Mouse (Mus musculus) neural tube, embryonic 15.5 days (tissue): ENCODE measurements around the gene Smco4. TPM values are rescaled to one million over a fixed set of nuclear protein-coding genes. Genes with fewer than 3 reads are reported as not detected.
A peak's percentile ranks its signal among the peaks of the same experiment; 100 is the strongest.

Source experiments
- ATAC-seq: fragments of 200-750 bp; cut with Nextera tagmentation; 2 replicates; pipeline ENCODE4 v1.8.0; 2017; ENCODE audit warnings: mild to moderate bottlenecking, moderate TSS enrichment, moderate library complexity; ENCODE audit not compliant: low FRiP score
- H3K27ac ChIP-seq: fragments of 300-500 bp; sonication (generic); replicated peaks from 2 replicates; pipeline ENCODE4 v1.5.1; 2015; ENCODE audit warnings: mild to moderate bottlenecking, inconsistent platforms
- H3K27me3 ChIP-seq: fragments of 300-500 bp; sonication (generic); replicated peaks from 2 replicates; pipeline ENCODE4 v1.6.1; 2015; ENCODE audit warnings: inconsistent platforms
- H3K36me3 ChIP-seq: fragments of 300-500 bp; sonication (generic); 2 replicates; pipeline ENCODE4 v1.6.1; 2015; ENCODE audit warnings: inconsistent platforms
- H3K4me1 ChIP-seq: fragments of 300-500 bp; sonication (generic); 2 replicates; pipeline ENCODE4 v1.6.1; 2015; ENCODE audit warnings: inconsistent platforms
- H3K4me2 ChIP-seq: fragments of 300-500 bp; sonication (generic); 2 replicates; pipeline ENCODE4 v1.6.1; 2015; ENCODE audit warnings: inconsistent platforms, mild to moderate bottlenecking, moderate library complexity
- H3K4me3 ChIP-seq: fragments of 300-500 bp; sonication (generic); replicated peaks from 2 replicates; pipeline ENCODE4 v1.5.1; 2015; ENCODE audit warnings: mild to moderate bottlenecking, inconsistent platforms
- H3K9ac ChIP-seq: fragments of 300-500 bp; sonication (generic); replicated peaks from 2 replicates; pipeline ENCODE4 v1.6.1; 2015; ENCODE audit warnings: mild to moderate bottlenecking, inconsistent platforms
- H3K9me3 ChIP-seq: fragments of 300-500 bp; sonication (generic); replicated peaks from 2 replicates; pipeline ENCODE4 v1.6.1; 2016; ENCODE audit warnings: inconsistent platforms
- WGBS: fragments of 180-500 bp; shearing (Covaris S2); methylation state at CpG from one replicate; pipeline ENCODE4 v1.1.7; 2015; ENCODE audit warnings: mixed read lengths; 5-methylcytosine and 5-hydroxymethylcytosine counted together
- polyA plus RNA-seq: library from polyadenylated mRNA; unstranded; fragments of >200 nt; fragmentation: Nextera tagmentation; extraction: Ambion mirVana; gene quantifications from 2 replicates; pipeline ENCODE4 v1.2.1, GENCODE M21; 2015

The Smco4 gene
- polyA plus RNA-seq, 1 experiment from 2014 or later = 0.72 TPM

DNA sequence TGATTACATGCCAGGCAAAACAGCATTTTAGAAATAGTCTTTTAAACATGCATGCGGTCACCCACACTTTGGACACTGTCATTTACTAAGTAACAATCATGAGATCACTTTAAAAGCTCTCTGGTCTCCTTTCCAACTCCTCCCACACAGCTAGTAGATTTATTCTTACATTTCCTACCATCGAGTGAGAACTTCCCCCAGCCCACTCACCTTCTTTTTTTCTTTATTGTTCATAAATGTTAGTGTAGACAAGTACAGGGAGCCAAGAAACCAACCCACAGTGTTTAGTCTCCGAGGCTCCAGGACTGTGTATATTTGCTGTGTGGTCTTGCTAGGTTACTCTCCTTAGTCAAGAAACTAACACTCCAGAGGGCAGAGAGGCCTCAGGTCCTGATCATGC, 16.1 kb downstream of the Smco4 start:
- ATAC-seq = no peak
- no peaks in the 10 kb centered on the region for H3K9me3 ChIP-seq
- no peak overlapping the region; the same call in 1 of the 2 replicates for H3K9ac ChIP-seq
- no peak overlapping the region for H3K4me2 ChIP-seq
- WGBS = 88% methylated on average over 3 of the region's 3 CpGs
- H3K4me1 ChIP-seq = peaks cover 20% of the 10 kb centered on the region
- no peak overlapping the region for H3K27ac ChIP-seq
- no peak overlapping the region for H3K4me3 ChIP-seq
- H3K36me3 ChIP-seq = no peaks in the 10 kb centered on the region
- no peaks in the 10 kb centered on the region for H3K27me3 ChIP-seq

DNA sequence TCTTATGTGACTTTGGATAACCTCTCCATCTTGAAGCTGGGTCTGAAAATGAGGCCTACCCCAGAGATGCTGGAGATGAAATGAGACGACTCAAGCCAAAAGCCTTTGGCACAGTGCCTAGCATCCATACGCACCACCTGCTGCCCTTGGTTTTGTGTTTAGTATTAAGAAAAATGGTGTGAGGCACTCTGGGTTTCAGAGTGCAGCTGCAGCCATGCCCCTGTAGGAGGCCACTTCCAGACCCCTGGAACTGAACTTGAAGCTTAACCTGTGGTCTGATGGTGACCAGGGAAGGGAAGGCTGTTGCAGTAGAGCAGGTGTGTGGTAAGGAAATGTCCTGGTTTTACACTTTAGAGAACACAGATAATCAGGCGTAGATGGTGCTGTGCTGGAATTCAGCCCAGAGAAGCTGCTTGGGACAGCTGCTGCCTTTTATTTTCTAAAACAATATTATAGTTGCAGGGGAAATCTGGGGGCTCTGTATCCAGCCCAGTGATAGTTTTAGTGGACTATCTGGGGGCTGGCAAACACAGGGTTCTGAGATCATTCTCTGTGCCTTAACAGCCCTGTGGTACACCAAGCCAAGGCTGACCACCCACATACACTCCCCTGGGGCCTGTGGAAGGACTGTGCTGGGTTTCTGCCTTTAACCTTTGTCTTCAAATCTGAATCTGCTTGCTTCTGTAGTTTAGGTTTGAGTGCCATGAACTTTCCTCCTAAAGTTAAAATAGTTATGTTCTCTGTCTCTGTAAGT, 17.5 kb downstream of the Smco4 start:
- no peak for ATAC-seq
- WGBS = 28% methylated on average over 3 of the region's 3 CpGs
- Histone ChIP-seq H3K4me1 (peaks cover 24% of the 10 kb centered on the region), H3K9me3 (no peaks in the 10 kb centered on the region), H3K9ac (no peak overlapping the region), H3K4me3 (no peak overlapping the region), H3K4me2 (no peak overlapping the region), H3K27ac (0 out of 2 replicates have a peak overlapping the region, but pooled peaks have one; percentile 33), H3K36me3 (no peaks in the 10 kb centered on the region), H3K27me3 (no peaks in the 10 kb centered on the region)

DNA sequence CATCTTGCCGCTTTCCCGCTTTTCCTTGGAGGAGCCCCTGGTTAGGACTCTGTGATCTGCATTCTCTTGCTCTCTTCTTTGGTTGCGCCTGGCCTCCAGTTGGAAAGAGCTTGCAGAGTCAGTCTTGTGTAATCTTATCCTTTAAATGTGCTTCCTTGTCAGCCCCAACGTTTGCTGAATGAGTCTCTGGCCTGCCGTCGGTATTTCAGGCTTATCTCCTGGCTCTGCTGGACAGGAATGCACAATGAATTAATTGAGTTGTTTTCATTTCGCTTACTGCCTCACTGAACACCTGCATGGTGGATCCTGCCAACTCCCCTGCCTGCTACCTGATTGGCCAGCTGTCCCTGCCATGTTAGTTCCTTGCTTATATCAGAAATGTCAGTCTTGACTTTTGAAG, 19.7 kb downstream of the Smco4 start:
- H3K27ac ChIP-seq = no peak overlapping the region
- no peaks in the 10 kb centered on the region for H3K27me3 ChIP-seq
- no peak overlapping the region for H3K4me2 ChIP-seq
- no peak overlapping the region for H3K4me3 ChIP-seq
- H3K9me3 ChIP-seq = no peaks in the 10 kb centered on the region
- peaks cover 28% of the 10 kb centered on the region for H3K4me1 ChIP-seq
- no peaks in the 10 kb centered on the region for H3K36me3 ChIP-seq
- no peak for ATAC-seq
- no peak overlapping the region for H3K9ac ChIP-seq
- 63% methylated on average over 7 of the region's 7 CpGs for WGBS

GRCm38 (mm10) chr9:15516007-15516406, 22.8 kb downstream of the Smco4 start:
- H3K4me1 ChIP-seq = peaks cover 16% of the 10 kb centered on the region
- ATAC-seq = no peak
- no peaks in the 10 kb centered on the region for H3K36me3 ChIP-seq
- no peak overlapping the region for H3K4me2 ChIP-seq
- H3K4me3 ChIP-seq = no peak overlapping the region
- no peak overlapping the region for H3K27ac ChIP-seq
- H3K27me3 ChIP-seq = no peaks in the 10 kb centered on the region
- H3K9me3 ChIP-seq = no peaks in the 10 kb centered on the region
- H3K9ac ChIP-seq = no peak overlapping the region
- 55% methylated on average over 2 of the region's 2 CpGs for WGBS

GRCm38 (mm10) chr9:15517979-15518378, 24.7 kb downstream of the Smco4 start:
- Histone ChIP-seq H3K4me1 (0 out of 2 replicates have a peak, but pooled peaks cover 8% of the 10 kb centered on the region), H3K27ac (no peak overlapping the region), H3K4me2 (no peak overlapping the region), H3K9me3 (no peaks in the 10 kb centered on the region), H3K27me3 (no peaks in the 10 kb centered on the region), H3K36me3 (no peaks in the 10 kb centered on the region), H3K4me3 (no peak overlapping the region), H3K9ac (no peak overlapping the region)
- WGBS = 93% methylated on average over 4 of the region's 4 CpGs
- ATAC-seq = no peak

DNA sequence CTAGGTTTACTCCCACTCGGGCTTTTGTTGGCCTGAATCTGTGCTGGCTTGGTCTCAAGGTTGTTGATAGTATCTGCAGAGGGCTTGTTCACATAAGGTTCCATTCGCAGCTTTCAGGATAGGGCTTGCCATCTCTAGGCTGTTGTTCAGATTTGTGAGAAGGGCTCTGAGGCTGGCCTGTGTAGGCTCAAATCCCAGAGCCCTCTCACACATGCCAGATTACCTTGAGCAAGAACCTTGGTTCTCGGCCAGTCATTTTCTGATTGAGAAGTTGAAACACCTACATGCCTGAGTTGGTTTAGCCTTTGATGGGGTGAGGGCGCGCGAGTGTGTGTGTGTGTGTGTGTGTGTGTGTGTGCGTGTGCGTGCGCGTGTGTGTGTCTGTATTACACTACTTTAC, 29.1 kb downstream of the Smco4 start:
- WGBS = 92% methylated on average over 10 of the region's 10 CpGs
- H3K9me3 ChIP-seq = no peaks in the 10 kb centered on the region
- no peak overlapping the region for H3K4me3 ChIP-seq
- H3K4me1 ChIP-seq = peaks cover 9% of the 10 kb centered on the region; the same call in 1 of the 2 replicates
- H3K27ac ChIP-seq = no peak overlapping the region
- no peak; the same call in 1 of the 2 replicates for ATAC-seq
- no peak overlapping the region for H3K4me2 ChIP-seq
- no peak overlapping the region for H3K9ac ChIP-seq
- no peaks in the 10 kb centered on the region for H3K27me3 ChIP-seq
- no peaks in the 10 kb centered on the region for H3K36me3 ChIP-seq

GRCm38 (mm10) chr9:15522887-15523286, 29.7 kb downstream of the Smco4 start:
- no peak overlapping the region for H3K4me2 ChIP-seq
- ATAC-seq = no peak
- WGBS = 81% methylated on average over 5 of the region's 5 CpGs
- H3K27ac ChIP-seq = no peak overlapping the region
- peaks cover 9% of the 10 kb centered on the region; the same call in 1 of the 2 replicates for H3K4me1 ChIP-seq
- H3K27me3 ChIP-seq = no peaks in the 10 kb centered on the region
- no peaks in the 10 kb centered on the region for H3K36me3 ChIP-seq
- H3K4me3 ChIP-seq = no peak overlapping the region
- no peak overlapping the region for H3K9ac ChIP-seq
- no peaks in the 10 kb centered on the region for H3K9me3 ChIP-seq

- H3K4me3 ChIP-seq = no peak overlapping the region
- 90% methylated on average over 6 of the region's 6 CpGs for whole genome bisulfite sequencing
- no peak overlapping the region for H3K27ac ChIP-seq
Observed at GRCm38 (mm10) chr9:15523646-15524045, 30.4 kb downstream of the Smco4 start.

DNA sequence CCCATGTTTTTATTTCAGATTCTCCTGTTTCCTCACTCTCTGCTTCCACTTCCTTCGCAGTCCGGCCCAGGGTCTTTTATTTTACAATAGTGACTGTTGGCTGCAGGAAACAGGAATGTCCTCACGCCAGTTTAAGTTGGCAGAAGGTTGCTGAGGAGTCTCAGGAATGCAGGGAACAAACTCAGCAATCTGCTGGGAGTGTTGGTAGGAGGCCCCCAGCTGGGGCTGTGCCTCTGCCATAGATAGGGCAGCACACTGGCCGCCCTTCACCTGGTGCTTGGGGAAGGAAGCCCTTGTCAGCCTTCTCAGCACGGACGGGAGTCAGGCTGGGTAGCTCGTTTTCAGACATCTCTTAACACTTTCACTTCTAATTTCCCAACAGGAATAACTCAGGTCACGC, 32.0 kb downstream of the Smco4 start:
- no peaks in the 10 kb centered on the region for H3K36me3 ChIP-seq
- peaks cover 21% of the 10 kb centered on the region for H3K4me1 ChIP-seq
- H3K9me3 ChIP-seq = no peaks in the 10 kb centered on the region
- H3K27me3 ChIP-seq = no peaks in the 10 kb centered on the region
- H3K27ac ChIP-seq = no peak overlapping the region
- no peak for ATAC-seq
- no peak overlapping the region for H3K9ac ChIP-seq
- 78% methylated on average over 8 of the region's 8 CpGs for WGBS
- H3K4me3 ChIP-seq = no peak overlapping the region
- H3K4me2 ChIP-seq = no peak overlapping the region

More at GRCm38 (mm10) chr9:15523646-15524045, 30.4 kb downstream of the Smco4 start:
- Histone ChIP-seq H3K9ac (no peak overlapping the region), H3K4me2 (no peak overlapping the region), H3K9me3 (no peaks in the 10 kb centered on the region), H3K4me1 (peaks cover 9% of the 10 kb centered on the region; the same call in 1 of the 2 replicates), H3K36me3 (no peaks in the 10 kb centered on the region), H3K27me3 (no peaks in the 10 kb centered on the region)
- ATAC-seq = no peak

DNA sequence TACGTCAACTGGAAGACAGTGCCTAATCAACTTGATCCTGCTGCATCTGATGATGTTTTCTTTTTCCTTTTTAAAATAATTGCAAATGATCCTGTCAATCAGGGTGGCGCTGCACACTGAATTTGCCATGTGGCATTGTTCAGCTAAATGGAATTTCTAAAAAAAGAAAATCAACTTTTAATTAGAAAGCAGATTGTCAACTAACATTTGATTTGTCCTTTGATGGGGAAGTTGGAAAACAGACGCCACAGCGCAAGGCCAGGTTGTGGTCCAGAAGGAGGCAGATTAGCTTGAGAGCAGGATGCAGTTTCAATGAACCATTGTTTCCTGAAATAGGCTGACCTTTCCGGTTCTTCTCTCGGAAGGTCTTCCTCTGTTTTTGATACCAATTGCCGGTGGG, 33.3 kb downstream of the Smco4 start:
- Histone ChIP-seq H3K9me3 (no peaks in the 10 kb centered on the region), H3K27ac (no peak overlapping the region), H3K36me3 (no peaks in the 10 kb centered on the region), H3K4me2 (no peak overlapping the region), H3K4me3 (no peak overlapping the region), H3K9ac (no peak overlapping the region), H3K27me3 (no peaks in the 10 kb centered on the region), H3K4me1 (peaks cover 30% of the 10 kb centered on the region)
- 87% methylated on average over 7 of the region's 7 CpGs for WGBS
- ATAC-seq = no peak

GRCm38 (mm10) chr9:15527846-15528245, 34.6 kb downstream of the Smco4 start:
- Histone ChIP-seq H3K9me3 (no peaks in the 10 kb centered on the region), H3K27ac (no peak overlapping the region), H3K36me3 (no peaks in the 10 kb centered on the region), H3K4me2 (no peak overlapping the region), H3K9ac (no peak overlapping the region), H3K27me3 (no peaks in the 10 kb centered on the region), H3K4me3 (no peak overlapping the region), H3K4me1 (peaks cover 30% of the 10 kb centered on the region)
- 68% methylated on average over 6 of the region's 6 CpGs for WGBS
- ATAC-seq = no peak

DNA sequence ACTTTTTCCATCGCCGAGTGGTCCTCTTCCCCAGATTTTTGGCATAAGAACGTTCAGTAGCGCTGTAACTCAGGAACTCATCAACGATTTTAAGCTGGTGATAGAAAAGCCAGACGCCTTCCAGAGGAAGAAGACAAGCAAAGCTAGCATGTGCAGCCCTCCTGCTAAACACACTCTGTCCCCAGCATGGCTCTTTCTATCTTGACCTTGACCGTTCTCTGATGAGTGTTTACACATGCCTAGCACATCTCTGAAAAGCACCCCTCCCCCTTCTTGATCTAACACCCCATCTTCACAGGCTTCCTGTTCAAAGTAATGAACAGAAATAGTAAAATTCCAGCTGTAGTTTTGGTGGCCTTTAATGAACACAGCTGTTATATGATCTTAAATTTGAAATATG, 35.1 kb downstream of the Smco4 start:
- H3K4me3 ChIP-seq = no peak overlapping the region
- H3K9ac ChIP-seq = no peak overlapping the region
- no peaks in the 10 kb centered on the region for H3K27me3 ChIP-seq
- H3K27ac ChIP-seq = no peak overlapping the region
- WGBS = 91% methylated on average over 7 of the region's 7 CpGs
- ATAC-seq = no peak
- H3K4me1 ChIP-seq = peaks cover 29% of the 10 kb centered on the region
- no peaks in the 10 kb centered on the region for H3K9me3 ChIP-seq
- H3K4me2 ChIP-seq = no peak overlapping the region
- no peaks in the 10 kb centered on the region for H3K36me3 ChIP-seq
